Mouse (Mus musculus): ENCODE data around the gene Tubb2b. TPM values are rescaled to one million over a fixed set of nuclear protein-coding genes. Genes with fewer than 3 reads are reported as not detected.
A peak's percentile ranks its signal among the peaks of the same experiment; 100 is the strongest.

The Tubb2b gene
- polyA plus RNA-seq, 1 experiment from 2014 or later = 1,019 TPM

GRCm38 (mm10) chr13:34153254-34154011 lies 23.2 kb upstream of the Tubb2b start:
- WGBS = 58% methylated on average over 4 of the region's 5 CpGs

GRCm38 (mm10) chr13:34152695-34153094 lies 22.4 kb upstream of the Tubb2b start:
- no peaks in the 10 kb centered on the region for H3K9me3 ChIP-seq
- H3K4me1 ChIP-seq (replicated peaks) = peaks cover 46% of the 10 kb centered on the region
- H3K27me3 ChIP-seq = no peaks in the 10 kb centered on the region
- ATAC-seq (ENCODE audit: low FRiP score, low read depth) = no peak
- H3K36me3 ChIP-seq = no peaks in the 10 kb centered on the region
- no peak overlapping the region for H3K9ac ChIP-seq
- no peak overlapping the region for H3K4me2 ChIP-seq
- WGBS = 77% methylated on average over 7 of the region's 7 CpGs
- H3K4me3 ChIP-seq = no peak overlapping the region
- H3K27ac ChIP-seq (replicated peaks) = no peak overlapping the region

More at GRCm38 (mm10) chr13:34153254-34154011, 23.2 kb upstream of the Tubb2b start:
- Histone ChIP-seq H3K27ac (replicated peaks) (peak overlapping the region; percentile 83), H3K27me3 (no peaks in the 10 kb centered on the region), H3K9me3 (no peaks in the 10 kb centered on the region), H3K4me1 (replicated peaks) (peaks cover 39% of the 10 kb centered on the region), H3K4me2 (peak overlapping the region; percentile 49; the same call in 1 of the 2 replicates), H3K9ac (no peak overlapping the region), H3K36me3 (no peaks in the 10 kb centered on the region), H3K4me3 (no peak overlapping the region)
- ATAC-seq (ENCODE audit: low FRiP score, low read depth) = no peak

DNA sequence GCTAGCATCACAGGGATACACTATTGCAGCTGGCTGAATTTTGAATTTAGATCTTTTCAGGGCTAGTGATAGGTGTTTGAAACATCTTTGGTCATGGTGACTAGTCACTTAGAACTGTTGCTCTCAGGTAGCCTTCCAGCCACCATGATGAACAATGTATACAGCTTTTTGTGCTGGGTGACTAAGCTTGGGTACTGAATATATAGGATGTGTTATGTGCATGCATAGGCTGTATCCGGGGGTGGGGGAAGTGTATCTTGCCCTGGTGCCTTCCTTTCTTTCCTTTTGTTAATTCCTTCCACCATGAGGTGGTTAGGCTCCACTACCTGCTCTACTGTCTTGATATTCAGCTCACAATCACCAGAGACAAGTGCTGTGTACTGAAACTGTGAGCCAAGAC lies 21.2 kb upstream of the Tubb2b start:
- no peaks in the 10 kb centered on the region for H3K36me3 ChIP-seq
- H3K4me3 ChIP-seq = no peak overlapping the region
- no peak overlapping the region for H3K4me2 ChIP-seq
- no peak overlapping the region for H3K9ac ChIP-seq
- no peaks in the 10 kb centered on the region for H3K27me3 ChIP-seq
- H3K9me3 ChIP-seq = no peaks in the 10 kb centered on the region
- no peak for ATAC-seq (ENCODE audit: low FRiP score, low read depth)
- peaks cover 49% of the 10 kb centered on the region for H3K4me1 ChIP-seq (replicated peaks)
- WGBS = 95% methylated on average over 1 of the region's 1 CpGs
- peak overlapping the region; percentile 98; the same call in 1 of the 2 replicates for H3K27ac ChIP-seq (replicated peaks)

- H3K9me3 ChIP-seq = no peaks in the 10 kb centered on the region
- H3K27me3 ChIP-seq = no peaks in the 10 kb centered on the region
- H3K4me2 ChIP-seq = peak overlapping the region; percentile 61
- WGBS = 7% methylated on average over 19 of the region's 19 CpGs
- peak overlapping the region; percentile 41 for H3K4me3 ChIP-seq
- H3K36me3 ChIP-seq = no peaks in the 10 kb centered on the region
- H3K9ac ChIP-seq = peak overlapping the region; percentile 46
- ATAC-seq (ENCODE audit: low FRiP score, low read depth) = peak; percentile 2; the same call in 1 of the 2 replicates
- peaks cover 44% of the 10 kb centered on the region for H3K4me1 ChIP-seq (replicated peaks)
- peak overlapping the region; percentile 98 for H3K27ac ChIP-seq (replicated peaks)
These were observed 20.2 kb upstream of the Tubb2b start for GRCm38 (mm10) chr13:34150271-34151027.

DNA sequence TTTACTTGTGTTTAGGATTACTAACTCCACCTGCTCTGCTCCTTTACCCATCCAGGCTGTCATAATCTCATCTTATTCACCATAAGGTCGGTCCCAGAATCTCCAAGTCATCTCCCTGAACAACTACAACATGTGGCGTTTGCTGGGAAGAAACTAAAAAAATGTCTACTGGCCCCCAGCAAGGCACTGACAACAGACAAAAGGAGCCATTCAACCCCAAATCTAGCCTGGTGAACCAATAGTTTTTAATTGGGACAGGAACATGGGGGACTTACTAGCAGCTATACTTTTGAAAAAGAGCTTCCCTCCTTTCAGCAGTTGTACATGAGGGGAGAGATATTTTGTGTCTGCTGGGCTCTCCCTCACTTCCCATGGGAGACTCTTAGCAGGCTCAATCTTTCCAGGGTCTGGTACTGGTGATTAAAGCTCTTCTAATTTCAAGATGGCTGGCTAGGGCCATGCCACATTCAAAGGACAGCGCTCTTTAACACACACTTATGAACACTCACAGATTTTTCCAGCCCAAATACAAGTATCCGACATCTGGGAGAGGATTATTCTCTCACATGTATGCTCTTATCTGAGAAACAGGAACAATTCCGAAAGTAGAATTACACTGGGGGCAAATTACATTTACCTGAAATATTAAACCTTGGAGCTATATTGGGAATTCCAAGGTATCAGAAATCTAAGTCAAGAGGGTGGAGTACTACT lies 19.4 kb upstream of the Tubb2b start:
- 39% methylated on average over 5 of the region's 5 CpGs for whole genome bisulfite sequencing
- Histone ChIP-seq H3K27ac (replicated peaks) (peak overlapping the region; percentile 98), H3K36me3 (no peaks in the 10 kb centered on the region), H3K4me1 (replicated peaks) (peaks cover 42% of the 10 kb centered on the region), H3K9me3 (no peaks in the 10 kb centered on the region), H3K27me3 (no peaks in the 10 kb centered on the region), H3K9ac (peak overlapping the region; percentile 46), H3K4me3 (peak overlapping the region; percentile 41), H3K4me2 (peak overlapping the region; percentile 61)
- no peak for ATAC-seq (ENCODE audit: low FRiP score, low read depth)

- peak overlapping the region; percentile 61 for H3K4me2 ChIP-seq
- under 1% methylated on average over 23 of the region's 23 CpGs for WGBS
- no peaks in the 10 kb centered on the region for H3K36me3 ChIP-seq
- no peaks in the 10 kb centered on the region for H3K27me3 ChIP-seq
- H3K9me3 ChIP-seq = no peaks in the 10 kb centered on the region
- H3K27ac ChIP-seq (replicated peaks) = peak overlapping the region; percentile 98
- H3K4me3 ChIP-seq = peak overlapping the region; percentile 41
- peak overlapping the region; percentile 46 for H3K9ac ChIP-seq
- H3K4me1 ChIP-seq (replicated peaks) = peaks cover 36% of the 10 kb centered on the region
- ATAC-seq (ENCODE audit: low FRiP score, low read depth) = peak; percentile 89
These were observed 18.6 kb upstream of the Tubb2b start for GRCm38 (mm10) chr13:34148767-34149392.

- H3K27me3 ChIP-seq = no peaks in the 10 kb centered on the region
- H3K4me3 ChIP-seq = peak overlapping the region; percentile 41
- H3K4me2 ChIP-seq = peak overlapping the region; percentile 61
- 30% methylated on average over 3 of the region's 3 CpGs for WGBS
- no peaks in the 10 kb centered on the region for H3K9me3 ChIP-seq
- ATAC-seq (ENCODE audit: low FRiP score, low read depth) = peak; percentile 1; the same call in 1 of the 2 replicates
- H3K4me1 ChIP-seq (replicated peaks) = peaks cover 30% of the 10 kb centered on the region
- H3K36me3 ChIP-seq = no peaks in the 10 kb centered on the region
- peak overlapping the region; percentile 46 for H3K9ac ChIP-seq
- H3K27ac ChIP-seq (replicated peaks) = peak overlapping the region; percentile 98
These were observed 17.9 kb upstream of the Tubb2b start for GRCm38 (mm10) chr13:34148181-34148580.

GRCm38 (mm10) chr13:34146916-34147315 lies 16.6 kb upstream of the Tubb2b start:
- 53% methylated on average over 3 of the region's 3 CpGs for WGBS
- Histone ChIP-seq H3K4me3 (no peak overlapping the region), H3K36me3 (no peaks in the 10 kb centered on the region), H3K9ac (no peak overlapping the region), H3K27ac (replicated peaks) (peak overlapping the region; percentile 98), H3K4me1 (replicated peaks) (peaks cover 30% of the 10 kb centered on the region), H3K27me3 (no peaks in the 10 kb centered on the region), H3K9me3 (no peaks in the 10 kb centered on the region), H3K4me2 (no peak overlapping the region)
- no peak for ATAC-seq (ENCODE audit: low FRiP score, low read depth)

- Histone ChIP-seq H3K9ac (no peak overlapping the region), H3K36me3 (no peaks in the 10 kb centered on the region), H3K4me3 (no peak overlapping the region), H3K27ac (replicated peaks) (0 out of 2 replicates have a peak overlapping the region, but pooled peaks have one; percentile 3), H3K4me1 (replicated peaks) (peaks cover 11% of the 10 kb centered on the region), H3K9me3 (no peaks in the 10 kb centered on the region), H3K27me3 (no peaks in the 10 kb centered on the region), H3K4me2 (no peak overlapping the region)
- WGBS = 21% methylated on average over 5 of the region's 5 CpGs
- no peak for ATAC-seq (ENCODE audit: low FRiP score, low read depth)
These were observed 13.1 kb upstream of the Tubb2b start for GRCm38 (mm10) chr13:34143389-34143788.

DNA sequence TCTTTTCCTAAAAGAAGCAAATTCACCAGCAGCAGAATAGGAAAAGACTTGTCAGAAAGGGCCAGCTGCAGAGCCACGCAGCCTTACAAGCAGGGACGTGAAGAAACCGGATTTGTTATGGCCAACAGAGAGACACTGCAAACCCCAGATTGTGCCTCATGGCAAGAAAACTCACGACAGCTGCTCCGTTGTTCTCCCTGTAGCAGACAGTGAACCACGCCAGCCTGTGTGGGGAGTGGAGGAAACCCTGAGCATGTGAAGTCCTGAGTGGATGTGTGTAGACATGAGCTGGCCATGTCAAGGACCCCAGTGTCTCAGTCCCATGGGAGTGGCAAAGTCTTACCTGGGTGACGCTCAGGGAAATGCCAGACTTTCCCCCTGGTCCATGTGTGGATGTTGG lies 6.3 kb upstream of the Tubb2b start:
- Histone ChIP-seq H3K9ac (no peak overlapping the region), H3K4me2 (no peak overlapping the region), H3K36me3 (no peaks in the 10 kb centered on the region), H3K4me3 (no peak overlapping the region), H3K9me3 (no peaks in the 10 kb centered on the region), H3K27me3 (no peaks in the 10 kb centered on the region), H3K4me1 (replicated peaks) (peaks cover 41% of the 10 kb centered on the region), H3K27ac (replicated peaks) (peak overlapping the region; percentile 99)
- ATAC-seq (ENCODE audit: low FRiP score, low read depth) = 0 out of 2 replicates have a peak, but pooled peaks have one; percentile 7
- 27% methylated on average over 7 of the region's 7 CpGs for WGBS

GRCm38 (mm10) chr13:34134276-34134675 lies 4.0 kb upstream of the Tubb2b start:
- peak overlapping the region; percentile 89 for H3K4me3 ChIP-seq
- no peaks in the 10 kb centered on the region for H3K36me3 ChIP-seq
- no peaks in the 10 kb centered on the region for H3K9me3 ChIP-seq
- peak overlapping the region; percentile 85 for H3K4me2 ChIP-seq
- H3K27me3 ChIP-seq = no peaks in the 10 kb centered on the region
- peak overlapping the region; percentile 99 for H3K9ac ChIP-seq
- 14% methylated on average over 7 of the region's 7 CpGs for WGBS
- peaks cover 44% of the 10 kb centered on the region for H3K4me1 ChIP-seq (replicated peaks)
- peak overlapping the region; percentile 99 for H3K27ac ChIP-seq (replicated peaks)
- ATAC-seq (ENCODE audit: low FRiP score, low read depth) = no peak
